In the genomic region with DNA sequence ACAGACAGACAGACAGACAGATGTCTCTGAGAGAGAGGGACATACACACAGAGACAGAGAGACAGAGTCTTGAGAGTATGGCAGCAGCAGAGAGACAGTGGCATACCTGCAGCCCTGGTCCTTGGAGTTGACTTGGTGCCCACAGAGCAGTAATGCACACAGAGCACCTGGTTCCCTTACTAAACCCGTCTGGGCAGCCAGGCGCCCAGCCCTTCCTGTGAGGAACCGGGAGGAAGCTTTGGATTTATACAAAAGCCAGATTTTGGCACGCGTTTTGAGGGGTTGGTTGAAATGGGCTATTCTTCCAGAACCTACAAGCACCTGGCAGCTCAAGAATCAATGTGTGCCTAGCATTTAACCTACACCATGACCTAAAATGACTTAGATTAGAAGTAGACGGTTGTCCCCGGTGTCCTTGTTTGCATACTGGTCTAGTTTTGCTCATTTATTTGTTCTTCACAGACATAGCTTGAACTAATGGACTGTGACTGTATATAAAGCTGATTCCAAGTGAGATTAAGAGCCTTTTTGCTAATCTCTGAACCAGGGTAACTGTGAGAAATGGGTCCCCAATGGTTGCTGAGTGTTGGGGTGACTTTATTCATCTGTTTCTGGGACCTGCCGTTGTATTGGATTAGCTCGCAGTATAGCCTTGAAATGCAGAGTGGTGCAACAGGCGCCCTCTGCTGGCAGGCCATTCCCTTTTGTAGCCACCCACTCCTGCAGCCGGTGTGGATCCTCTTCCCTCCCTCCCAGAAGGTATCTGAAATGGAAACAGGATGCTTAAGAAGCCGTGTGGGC, we compare ENCODE assay signal across 8 mouse cellular contexts.
A peak's percentile ranks its signal among the peaks of the same experiment; 100 is the strongest.
DNase-seq lines count a peak whose midpoint lies in the region; ATAC-seq and TF ChIP-seq lines count a peak whose summit lies in the region.

No protein-coding gene starts in this region.

- no peak overlapping the region for H3K4me3 ChIP-seq in forebrain, embryonic 10.5 days
- no peak overlapping the region for H3K4me3 ChIP-seq in heart, embryonic 14.5 days (ENCODE audit: control insufficient read depth in 1 of 2, insufficient read depth in 1 of 2, low read depth in 1 of 2, low read length in 2 of 2)
- no peak overlapping the region for H3K4me3 ChIP-seq in liver, embryonic 14.5 days (ENCODE audit: insufficient read depth in 1 of 2, low read depth in 2 of 2, low read length in 2 of 2)
- H3K4me3 ChIP-seq in neural tube, embryonic 14.5 days (ENCODE audit: low read depth, low read length) = no peak overlapping the region

- peak; percentile 76 to 86 for DNase-seq in CD8-positive naive resting alpha-beta T cell, adult 2 months (ENCODE audit: low read depth in 2 of 2, low spot score in 2 of 2)
- peak; percentile 22 for DNase-seq in brain, embryonic 18.5 days (ENCODE audit: low read depth, low spot score)
- peak; percentile 80 for DNase-seq in forebrain, embryonic 10.5 days (ENCODE audit: extremely low spot score, low spot score)
- DNase-seq in kidney, postnatal 10 days = peak; percentile 93
- peak in 2 of 3 experiments; percentile 23 to 37 for DNase-seq in liver, embryonic 14.5 days (ENCODE audit: low read depth in 3 of 3, low spot score in 3 of 3)
- DNase-seq in telencephalon, adult 2 months (ENCODE audit: low read depth, low spot score) = peak; percentile 58

- H3K9ac ChIP-seq in heart, embryonic 14.5 days (ENCODE audit: low read length) = no peak overlapping the region
- no peak overlapping the region for H3K9ac ChIP-seq in liver, embryonic 14.5 days (replicated peaks)
- H3K9ac ChIP-seq in neural tube, embryonic 14.5 days (replicated peaks; ENCODE audit: low read depth, low read length) = no peak overlapping the region

- H3K9me3 ChIP-seq in forebrain, embryonic 10.5 days = no peaks in the 10 kb centered on the region
- H3K9me3 ChIP-seq in heart, embryonic 14.5 days (ENCODE audit: control insufficient read depth, low read length) = no peaks in the 10 kb centered on the region
- no peaks in the 10 kb centered on the region for H3K9me3 ChIP-seq in liver, embryonic 14.5 days (ENCODE audit: control insufficient read depth, low read length)
- H3K9me3 ChIP-seq in neural tube, embryonic 14.5 days (ENCODE audit: control insufficient read depth, low read length) = no peaks in the 10 kb centered on the region

- TF ChIP-seq CTCF in liver, embryonic 14.5 days (IDR thresholded peaks at IDR 0.05; ENCODE audit: low read depth) = peak; percentile 92

- H3K4me2 ChIP-seq in heart, embryonic 14.5 days (ENCODE audit: low read length) = no peak overlapping the region
- H3K4me2 ChIP-seq in liver, embryonic 14.5 days (ENCODE audit: low read depth) = no peak overlapping the region
- H3K4me2 ChIP-seq in neural tube, embryonic 14.5 days (ENCODE audit: low read depth, low read length) = no peak overlapping the region

- H3K4me1 ChIP-seq in forebrain, embryonic 10.5 days = peaks cover 70% of the 10 kb centered on the region
- peaks cover 20 to 28% of the 10 kb centered on the region in 2 experiments for H3K4me1 ChIP-seq in heart, embryonic 14.5 days (ENCODE audit: control insufficient read depth in 2 of 2, insufficient read depth in 2 of 2, low read length in 2 of 2)
- peaks cover 4 to 30% of the 10 kb centered on the region in 2 experiments; a peak in 3 of 4 replicates for H3K4me1 ChIP-seq in liver, embryonic 14.5 days (replicated peaks; ENCODE audit: control insufficient read depth in 2 of 2, insufficient read depth in 2 of 2, low read length in 1 of 2)
- H3K4me1 ChIP-seq in neural tube, embryonic 14.5 days (ENCODE audit: control insufficient read depth, insufficient read depth, low read length) = 0 out of 2 replicates have a peak, but pooled peaks cover 3% of the 10 kb centered on the region

- 53% methylated on average over 12 of the region's 12 CpGs for WGBS in forebrain, embryonic 10.5 days
- 37% methylated on average over 12 of the region's 12 CpGs for WGBS in heart, embryonic 14.5 days
- WGBS in liver, embryonic 14.5 days (ENCODE audit: insufficient replicate concordance) = 33% methylated on average over 12 of the region's 12 CpGs
- 48% methylated on average over 12 of the region's 12 CpGs for WGBS in neural tube, embryonic 14.5 days

- TF ChIP-seq EP300 in liver, embryonic 14.5 days (IDR thresholded peaks at IDR 0.05; ENCODE audit: low read depth) = no peak

- H3K27ac ChIP-seq in forebrain, embryonic 10.5 days = peak overlapping the region; percentile 35
- H3K27ac ChIP-seq in heart, embryonic 14.5 days (replicated peaks in 1 of 2; ENCODE audit: control insufficient read depth in 1 of 2, insufficient read depth in 1 of 2, low read depth in 2 of 2, low read length in 2 of 2) = peak overlapping the region; percentile 6 to 23; a peak in 1 of 4 replicates
- H3K27ac ChIP-seq in liver, embryonic 14.5 days = no peak overlapping the region
- no peak overlapping the region for H3K27ac ChIP-seq in neural tube, embryonic 14.5 days (ENCODE audit: low read depth, low read length)

- 0 out of 2 replicates have a peak, but pooled peaks have one; percentile 27 for ATAC-seq in heart, embryonic 14.5 days (ENCODE audit: insufficient number of reproducible peaks, insufficient read depth, low FRiP score, low read depth)
- ATAC-seq in liver, embryonic 14.5 days (ENCODE audit: insufficient read depth) = no peak; the same call in 1 of the 2 replicates
- ATAC-seq in neural tube, embryonic 14.5 days (ENCODE audit: low read depth) = peak; percentile 81

- peaks cover 9% of the 10 kb centered on the region for H3K36me3 ChIP-seq in forebrain, embryonic 10.5 days (replicated peaks)
- H3K36me3 ChIP-seq in heart, embryonic 14.5 days (ENCODE audit: control insufficient read depth, insufficient read depth, low read length) = no peaks in the 10 kb centered on the region; the same call in 1 of the 2 replicates
- H3K36me3 ChIP-seq in liver, embryonic 14.5 days (replicated peaks; ENCODE audit: control insufficient read depth, insufficient read depth, low read depth) = no peaks in the 10 kb centered on the region
- no peaks in the 10 kb centered on the region for H3K36me3 ChIP-seq in neural tube, embryonic 14.5 days (ENCODE audit: control insufficient read depth, insufficient read depth, low read length)

- H3K27me3 ChIP-seq in forebrain, embryonic 10.5 days (ENCODE audit: poor library complexity, severe bottlenecking) = no peaks in the 10 kb centered on the region
- H3K27me3 ChIP-seq in heart, embryonic 14.5 days (ENCODE audit: control insufficient read depth, insufficient read depth, low read length) = no peaks in the 10 kb centered on the region
- no peaks in the 10 kb centered on the region for H3K27me3 ChIP-seq in liver, embryonic 14.5 days (ENCODE audit: control insufficient read depth, insufficient read depth, low read length)
- no peaks in the 10 kb centered on the region for H3K27me3 ChIP-seq in neural tube, embryonic 14.5 days (ENCODE audit: control insufficient read depth, insufficient read depth, low read length)

Comparison
In these comparisons a context has a peak if more than half of its experiments do, and no peak if none do; other contexts are left out.
1. DNase-seq: peak in every context shown above with its lines; median percentile 93 in kidney, postnatal 10 days; 81 in CD8-positive naive resting alpha-beta T cell, adult 2 months; 80 in forebrain, embryonic 10.5 days; 58 in telencephalon, adult 2 months; 30 in liver, embryonic 14.5 days; 22 in brain, embryonic 18.5 days.
2. H3K27ac ChIP-seq: peak in forebrain, embryonic 10.5 days (single experiment) and heart, embryonic 14.5 days (2 of 2); none in liver, embryonic 14.5 days (single experiment) and neural tube, embryonic 14.5 days (single experiment).